8 mouse cellular contexts compared by ENCODE assay signal in the genomic region with DNA sequence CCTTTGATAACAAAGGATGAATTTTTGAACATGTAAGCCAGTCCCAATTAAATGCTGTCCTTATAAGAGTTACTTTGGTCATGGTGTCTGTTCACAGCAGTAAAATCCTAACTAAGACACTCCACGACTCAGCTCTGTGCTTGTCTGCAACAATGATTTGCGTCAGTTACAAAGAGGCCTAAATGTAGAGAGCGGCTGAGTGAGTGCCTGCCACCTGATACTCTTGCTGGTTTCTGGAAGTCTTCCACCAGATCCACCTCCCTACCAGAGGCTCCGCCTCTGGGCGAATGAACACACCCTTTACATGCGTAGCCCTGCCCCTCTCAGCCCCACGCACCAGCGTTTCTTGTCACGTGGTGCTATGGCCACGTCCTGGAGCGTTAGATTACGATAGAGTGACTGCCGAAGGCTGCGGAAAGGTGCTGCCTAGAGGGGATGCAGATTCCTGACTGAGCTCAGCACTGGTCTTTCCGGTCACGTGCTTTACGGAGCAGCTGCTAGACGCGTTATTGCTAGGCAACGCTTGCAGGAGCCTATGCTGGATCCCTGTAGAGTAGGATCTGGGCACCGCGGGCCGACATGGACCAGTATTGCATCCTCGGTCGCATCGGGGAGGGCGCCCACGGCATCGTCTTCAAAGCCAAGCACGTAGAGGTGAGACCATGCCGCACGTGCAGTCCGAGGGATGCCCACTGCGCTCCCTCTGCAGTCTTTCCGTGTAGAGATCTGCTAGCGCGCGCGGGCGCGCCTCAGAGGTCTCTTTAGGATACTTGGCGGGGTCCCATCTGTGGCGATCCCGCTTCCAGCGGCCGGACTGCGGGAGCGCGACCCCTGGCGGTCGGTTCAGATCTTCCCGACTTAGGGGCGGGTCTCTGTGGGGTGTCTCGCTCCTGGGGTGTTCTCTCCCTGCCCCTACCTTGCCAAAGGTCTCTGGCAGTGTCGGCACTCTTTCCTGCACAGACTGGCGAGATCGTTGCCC. TPM values are rescaled to one million over a fixed set of nuclear protein-coding genes. Genes with fewer than 3 reads are reported as not detected.
A peak's percentile ranks its signal among the peaks of the same experiment; 100 is the strongest.
DNase-seq lines count a peak whose midpoint lies in the region; ATAC-seq and TF ChIP-seq lines count a peak whose summit lies in the region.

Gene Cdk20 (plus strand): TSS at position 298 of the 979 bp plus-strand sequence.

- peak; percentile 59 for TF ChIP-seq CTCF in ES-Bruce4 (IDR thresholded peaks at IDR 0.05; ENCODE audit: low read depth, low read length)
- peak; percentile 87 for TF ChIP-seq CTCF in liver, postnatal 0 days (IDR thresholded peaks at IDR 0.05; ENCODE audit: low read depth)

- peak; percentile 93 for ATAC-seq in cerebellum, adult (ENCODE audit: insufficient number of reproducible peaks, low FRiP score, low TSS enrichment)
- peak; percentile 99 for ATAC-seq in forebrain, embryonic 13.5 days
- peak; percentile 99 for ATAC-seq in liver, postnatal 0 days
- peak; percentile 99 for ATAC-seq in neural tube, embryonic 14.5 days (ENCODE audit: low read depth)

- peak; percentile 95 for DNase-seq in heart, postnatal 10 days
- DNase-seq in large intestine, adult 2 months (ENCODE audit: low read depth, low spot score): peak; percentile 84
- DNase-seq in liver, postnatal 0 days: peak; percentile 88
- peak; percentile 90 for DNase-seq in testis, postnatal 10 days (ENCODE audit: low spot score)

- peak within 1 kb of the TSS; percentile 73 for H3K27ac ChIP-seq in ES-Bruce4 (ENCODE audit: insufficient read depth, low read length)
- H3K27ac ChIP-seq in forebrain, embryonic 13.5 days: peak within 1 kb of the TSS; percentile 83
- H3K27ac ChIP-seq in liver, postnatal 0 days (ENCODE audit: low read depth): peak within 1 kb of the TSS; percentile 79
- H3K27ac ChIP-seq in neural tube, embryonic 14.5 days (ENCODE audit: low read depth, low read length): peak within 1 kb of the TSS; percentile 72

- peak; percentile 94 for TF ChIP-seq POLR2A in ES-Bruce4 (IDR thresholded peaks at IDR 0.05; ENCODE audit: insufficient read depth, low read length)

- no peaks in the 10 kb centered on the region for H3K4me1 ChIP-seq in ES-Bruce4 (ENCODE audit: control insufficient read depth, insufficient read depth, low read length)
- H3K4me1 ChIP-seq in forebrain, embryonic 13.5 days: peaks cover 16% of the 10 kb centered on the region
- H3K4me1 ChIP-seq in liver, postnatal 0 days (ENCODE audit: insufficient read depth): peaks cover 13% of the 10 kb centered on the region; the same call in 1 of the 2 replicates
- H3K4me1 ChIP-seq in neural tube, embryonic 14.5 days (ENCODE audit: control insufficient read depth, insufficient read depth, low read length): 0 out of 2 replicates have a peak, but pooled peaks cover 3% of the 10 kb centered on the region

- no peaks in the 10 kb centered on the region for H3K36me3 ChIP-seq in ES-Bruce4 (ENCODE audit: control insufficient read depth, insufficient read depth, low read length, poor library complexity, severe bottlenecking)
- H3K36me3 ChIP-seq in forebrain, embryonic 13.5 days (ENCODE audit: poor library complexity, severe bottlenecking): no peaks in the 10 kb centered on the region
- no peaks in the 10 kb centered on the region for H3K36me3 ChIP-seq in liver, postnatal 0 days (replicated peaks; ENCODE audit: insufficient read depth, low read length)
- H3K36me3 ChIP-seq in neural tube, embryonic 14.5 days (ENCODE audit: control insufficient read depth, insufficient read depth, low read length): no peaks in the 10 kb centered on the region

- peak within 1 kb of the TSS; percentile 75 for H3K4me2 ChIP-seq in forebrain, embryonic 13.5 days
- H3K4me2 ChIP-seq in liver, postnatal 0 days (ENCODE audit: low read depth, low read length): peak within 1 kb of the TSS; percentile 86
- H3K4me2 ChIP-seq in neural tube, embryonic 14.5 days (ENCODE audit: low read depth, low read length): peak within 1 kb of the TSS; percentile 67

- peak within 1 kb of the TSS; percentile 88 for H3K4me3 ChIP-seq in ES-Bruce4 (ENCODE audit: low read depth, low read length)
- H3K4me3 ChIP-seq in forebrain, embryonic 13.5 days: peak within 1 kb of the TSS; percentile 64
- H3K4me3 ChIP-seq in liver, postnatal 0 days (ENCODE audit: low read depth, low read length): peak within 1 kb of the TSS; percentile 59
- peak within 1 kb of the TSS; percentile 67 for H3K4me3 ChIP-seq in neural tube, embryonic 14.5 days (ENCODE audit: low read depth, low read length)

- under 1% methylated on average over 57 of the region's 57 CpGs for WGBS in forebrain, embryonic 13.5 days
- under 1% methylated on average over 57 of the region's 57 CpGs for WGBS in large intestine, adult 2 months
- under 1% methylated on average over 57 of the region's 57 CpGs for WGBS in liver, postnatal 0 days (ENCODE audit: insufficient replicate concordance)
- WGBS in neural tube, embryonic 14.5 days: under 1% methylated on average over 57 of the region's 57 CpGs

- no peaks in the 10 kb centered on the region for H3K27me3 ChIP-seq in ES-Bruce4 (ENCODE audit: control insufficient read depth, insufficient read depth, low read length, poor library complexity, severe bottlenecking)
- H3K27me3 ChIP-seq in forebrain, embryonic 13.5 days: no peaks in the 10 kb centered on the region
- H3K27me3 ChIP-seq in liver, postnatal 0 days (ENCODE audit: insufficient read depth, low read length): no peaks in the 10 kb centered on the region
- no peaks in the 10 kb centered on the region for H3K27me3 ChIP-seq in neural tube, embryonic 14.5 days (ENCODE audit: control insufficient read depth, insufficient read depth, low read length)

- intact Hi-C loops in heart, postnatal 10 days (cut with DNase I): loop anchor here (1.0 to 10.0 kb wide), 5 partner anchors 62 to 812 kb away; partner anchors contain the start of genes Ctsl, Mfsd14b and Zfp367

- H3K9me3 ChIP-seq in ES-Bruce4 (replicated peaks; ENCODE audit: control insufficient read depth, insufficient read depth, low read length, poor library complexity, severe bottlenecking): no peaks in the 10 kb centered on the region
- H3K9me3 ChIP-seq in forebrain, embryonic 13.5 days (replicated peaks): no peaks in the 10 kb centered on the region
- H3K9me3 ChIP-seq in liver, postnatal 0 days (ENCODE audit: low read length): no peaks in the 10 kb centered on the region
- H3K9me3 ChIP-seq in neural tube, embryonic 14.5 days (ENCODE audit: control insufficient read depth, low read length): no peaks in the 10 kb centered on the region

- 0 out of 2 replicates have a peak, but pooled peaks have one; percentile 59 for TF ChIP-seq EP300 in ES-Bruce4 (IDR thresholded peaks at IDR 0.05; ENCODE audit: insufficient read depth, low read depth, low read length)
- TF ChIP-seq EP300 in liver, postnatal 0 days (IDR thresholded peaks at IDR 0.05; ENCODE audit: low read depth): peak; percentile 38

- H3K9ac ChIP-seq in ES-Bruce4 (ENCODE audit: low read depth, poor library complexity, severe bottlenecking): peak within 1 kb of the TSS; percentile 30; the same call in 1 of the 2 replicates
- peak within 1 kb of the TSS; percentile 72 for H3K9ac ChIP-seq in forebrain, embryonic 13.5 days
- H3K9ac ChIP-seq in liver, postnatal 0 days (replicated peaks): peak within 1 kb of the TSS; percentile 60
- peak within 1 kb of the TSS; percentile 69 for H3K9ac ChIP-seq in neural tube, embryonic 14.5 days (replicated peaks; ENCODE audit: low read depth, low read length)

RNA-seq across cellular contexts. Expression of gene Cdk20, which starts in this region (rescaled TPM):
- polyA plus RNA-seq in ES-Bruce4 (2011; ENCODE audit: insufficient read depth, insufficient read length, low read depth, missing spikeins): 4.4 and 4.6 TPM in 2 replicates
- 14.9 and 16.2 TPM in 2 replicates for polyA plus RNA-seq in forebrain, embryonic 13.5 days (2015; fragmentation: Nextera tagmentation; extraction: Ambion mirVana)
- total RNA-seq in heart, postnatal 10 days (2021): 1 to 10 TPM; 3.3 TPM
- 5.3 and 6.3 TPM in 2 replicates for polyA plus RNA-seq in large intestine, adult 2 months (2012; rRNA removed)
- polyA plus RNA-seq in liver, postnatal 0 days (2015; fragmentation: Nextera tagmentation; extraction: Ambion mirVana): 4.5 and 4.8 TPM in 2 replicates
- 19.9 and 21.9 TPM in 2 replicates for polyA plus RNA-seq in neural tube, embryonic 14.5 days (2014; fragmentation: Nextera tagmentation; extraction: Ambion mirVana)

Comparison
In these comparisons a context has a peak if more than half of its experiments do, and no peak if none do; other contexts are left out.
1. Peak in every context shown above with its lines: DNase-seq, ATAC-seq, H3K4me3 ChIP-seq and H3K27ac ChIP-seq.